9 mouse cellular contexts compared by ENCODE assay signal in the genomic region with DNA sequence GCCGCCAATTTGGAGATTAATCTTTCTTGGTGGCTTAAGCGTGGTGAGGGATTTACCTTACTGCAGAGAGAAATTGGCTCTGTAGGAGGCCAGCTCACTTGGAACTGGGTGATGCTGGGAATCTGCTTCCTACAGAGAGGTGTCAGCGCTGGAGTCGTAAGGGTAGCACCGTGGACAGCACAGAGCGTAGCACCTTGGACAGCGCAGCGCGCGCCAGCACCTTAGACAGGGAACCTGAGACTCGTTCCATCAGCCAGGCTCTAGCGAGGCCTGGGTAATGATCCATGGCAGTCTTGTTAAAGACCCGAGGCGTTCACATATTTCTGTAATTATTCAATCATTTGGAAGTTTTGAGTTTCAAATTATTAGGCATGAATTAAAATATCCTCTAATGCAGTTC.
DNase-seq lines count a peak whose midpoint lies in the region; ATAC-seq and TF ChIP-seq lines count a peak whose summit lies in the region.
"Had no signal": no experiment of that assay in that cellular context is flagged by ENCODE, and none has a peak within 500 bp of the region (broad histone marks: within the 10 kb centered on the region; RNA-seq: fewer than 3 reads in every experiment).

No protein-coding gene starts in this region.

- no peak for TF ChIP-seq CTCF in lung, postnatal 0 days (IDR thresholded peaks at IDR 0.05)

- no peak overlapping the region for H3K9ac ChIP-seq in heart, embryonic 16.5 days (ENCODE audit: low read length)
- H3K9ac ChIP-seq in lung, postnatal 0 days (replicated peaks; ENCODE audit: low read depth) = no peak overlapping the region
- no peak overlapping the region for H3K9ac ChIP-seq in midbrain, embryonic 16.5 days (ENCODE audit: low read depth, low read length)

- H3K4me3 ChIP-seq in heart, embryonic 16.5 days (ENCODE audit: low read length) = no peak overlapping the region
- no peak overlapping the region for H3K4me3 ChIP-seq in lung, postnatal 0 days (ENCODE audit: low read depth, low read length)
- H3K4me3 ChIP-seq in midbrain, embryonic 16.5 days (ENCODE audit: low read depth, low read length) = no peak overlapping the region

- no peak overlapping the region for H3K4me2 ChIP-seq in heart, embryonic 16.5 days (ENCODE audit: low read depth, low read length)
- no peak overlapping the region for H3K4me2 ChIP-seq in lung, postnatal 0 days (replicated peaks; ENCODE audit: low read depth, low read length)
- H3K4me2 ChIP-seq in midbrain, embryonic 16.5 days (ENCODE audit: low read length) = no peak overlapping the region

- no peak overlapping the region for H3K27ac ChIP-seq in heart, embryonic 16.5 days (ENCODE audit: low read length)
- no peak overlapping the region for H3K27ac ChIP-seq in lung, postnatal 0 days (ENCODE audit: low read length)
- H3K27ac ChIP-seq in midbrain, embryonic 16.5 days (ENCODE audit: low read length) = no peak overlapping the region

- intact Hi-C loops in heart, postnatal 25 days (cut with DNase I) = no loop called here

- no peaks in the 10 kb centered on the region for H3K9me3 ChIP-seq in heart, embryonic 16.5 days (replicated peaks; ENCODE audit: control insufficient read depth, low read length)
- H3K9me3 ChIP-seq in lung, postnatal 0 days (ENCODE audit: low read length) = no peaks in the 10 kb centered on the region
- H3K9me3 ChIP-seq in midbrain, embryonic 16.5 days (replicated peaks; ENCODE audit: control insufficient read depth, low read length, poor library complexity, severe bottlenecking) = no peaks in the 10 kb centered on the region

- TF ChIP-seq EP300 in lung, postnatal 0 days (IDR thresholded peaks at IDR 0.05) = no peak

- H3K36me3 ChIP-seq in heart, embryonic 16.5 days (ENCODE audit: control insufficient read depth, insufficient read depth) = no peaks in the 10 kb centered on the region
- no peaks in the 10 kb centered on the region for H3K36me3 ChIP-seq in lung, postnatal 0 days (ENCODE audit: insufficient read depth, low read length)
- H3K36me3 ChIP-seq in midbrain, embryonic 16.5 days (ENCODE audit: control insufficient read depth, insufficient read depth, low read length) = no peaks in the 10 kb centered on the region

- H3K4me1 ChIP-seq in heart, embryonic 16.5 days (ENCODE audit: control insufficient read depth, insufficient read depth, low read length) = no peaks in the 10 kb centered on the region
- H3K4me1 ChIP-seq in lung, postnatal 0 days (ENCODE audit: insufficient read depth, low read depth, low read length) = no peaks in the 10 kb centered on the region
- H3K4me1 ChIP-seq in midbrain, embryonic 16.5 days (ENCODE audit: control insufficient read depth, insufficient read depth, low read length) = no peaks in the 10 kb centered on the region

- no peaks in the 10 kb centered on the region for H3K27me3 ChIP-seq in heart, embryonic 16.5 days (ENCODE audit: control insufficient read depth, insufficient read depth, low read length)
- H3K27me3 ChIP-seq in lung, postnatal 0 days (replicated peaks; ENCODE audit: insufficient read depth, low read length) = no peaks in the 10 kb centered on the region
- no peaks in the 10 kb centered on the region for H3K27me3 ChIP-seq in midbrain, embryonic 16.5 days (ENCODE audit: control insufficient read depth, insufficient read depth, low read depth, low read length)
- H3K27me3 ChIP-seq: CH12.LX had no signal

- ATAC-seq in heart, embryonic 16.5 days (replicated peaks; ENCODE audit: extremely low read depth, insufficient read depth, low FRiP score) = peak; percentile 72; the same call in 1 of the 2 replicates
- ATAC-seq in lung, postnatal 0 days = peak; percentile 49; the same call in 1 of the 2 replicates
- ATAC-seq in CD4-positive, CD25-positive, alpha-beta regulatory T cell, adult 4 months = no peak
- ATAC-seq in midbrain, embryonic 16.5 days = no peak

- WGBS in heart, embryonic 16.5 days = 4% methylated on average over 14 of the region's 14 CpGs
- WGBS in lung, postnatal 0 days = 4% methylated on average over 14 of the region's 14 CpGs
- WGBS in midbrain, embryonic 16.5 days = 15% methylated on average over 14 of the region's 14 CpGs

- DNase-seq in heart, postnatal 25 days (ENCODE audit: low spot score) = no peak
- DNase-seq in NIH3T3 (ENCODE audit: low read depth) = peak; percentile 32
- peak; percentile 49 for DNase-seq in hindlimb bud, embryonic 11.5 days (ENCODE audit: extremely low spot score, low read depth, low spot score)
- DNase-seq in lung, postnatal 0 days (ENCODE audit: low spot score) = peak; percentile 48
- DNase-seq in cerebellum, adult 9-11 months = no peak

Comparison
In these comparisons a context has a peak if more than half of its experiments do, and no peak if none do; other contexts are left out.
1. ATAC-seq: peak in heart, embryonic 16.5 days (single experiment) and lung, postnatal 0 days (single experiment); none in CD4-positive, CD25-positive, alpha-beta regulatory T cell, adult 4 months (single experiment) and midbrain, embryonic 16.5 days (single experiment).
2. DNase-seq: peak in NIH3T3 (single experiment), hindlimb bud, embryonic 11.5 days (single experiment) and lung, postnatal 0 days (single experiment); none in heart, postnatal 25 days (single experiment) and cerebellum, adult 9-11 months (single experiment).